Mouse (Mus musculus): ENCODE results near the gene Padi2. TPM values are rescaled to one million over a fixed set of nuclear protein-coding genes. Genes with fewer than 3 reads are reported as not detected.

Gene Padi2
- total and polyA plus RNA-seq, 2 experiments from 2014 or later, result 3.3 to 7.1 TPM

DNA sequence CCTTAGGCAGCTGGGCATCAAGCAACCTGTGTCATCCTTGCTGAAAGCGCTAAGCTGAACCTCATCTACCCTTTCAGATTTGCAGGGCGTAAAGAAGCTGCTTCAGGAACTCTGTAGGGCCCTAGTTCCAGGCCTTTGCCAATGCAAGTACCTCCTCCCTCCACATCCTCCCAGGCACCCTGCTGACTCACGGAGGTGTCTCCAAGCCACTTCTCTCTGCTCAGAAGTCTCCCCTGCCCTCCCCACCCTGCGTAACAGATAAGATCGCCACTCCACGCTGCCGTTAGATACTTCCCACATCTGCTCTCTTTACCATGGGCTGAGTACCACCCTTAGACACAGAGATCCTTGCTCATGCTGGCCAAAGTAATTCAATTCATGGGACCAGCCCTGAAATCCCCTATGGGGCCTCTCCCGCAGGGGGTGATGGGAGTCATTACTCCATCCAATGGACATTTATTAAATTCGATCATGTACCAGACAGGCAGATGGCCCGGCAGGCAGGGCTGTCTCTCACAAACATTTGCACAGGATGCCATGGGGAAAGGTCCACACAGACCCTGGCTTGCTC lies 24.8 kb downstream of the Padi2 start:
- H3K27me3 ChIP-seq (ENCODE audit: insufficient read depth, low read length), result no peaks in the 10 kb centered on the region
- no peak for TF ChIP-seq CTCF (IDR thresholded peaks at IDR 0.05)
- DNase-seq (ENCODE audit: low spot score) (no peak), ATAC-seq (ENCODE audit: low FRiP score) (no peak)
- no peaks in the 10 kb centered on the region for H3K36me3 ChIP-seq (ENCODE audit: insufficient read depth, low read length)
- no peaks in the 10 kb centered on the region for H3K4me1 ChIP-seq (ENCODE audit: insufficient read depth, low read length)
- H3K4me2 ChIP-seq (ENCODE audit: low read depth, low read length, poor library complexity, severe bottlenecking), result no peak overlapping the region
- H3K4me3 ChIP-seq (ENCODE audit: low read depth, low read length), result no peak overlapping the region
- H3K9ac ChIP-seq (replicated peaks; ENCODE audit: low read length, poor library complexity, severe bottlenecking), result no peak overlapping the region
- H3K9me3 ChIP-seq (ENCODE audit: low read length), result no peaks in the 10 kb centered on the region
- 61% methylated on average over 10 of the region's 10 CpGs for WGBS
- no peak overlapping the region for H3K27ac ChIP-seq (ENCODE audit: low read depth, low read length)

GRCm38 (mm10) chr4:140935643-140936042 lies 29.5 kb downstream of the Padi2 start:
- 65% methylated on average over 9 of the region's 9 CpGs for WGBS
- ATAC-seq (ENCODE audit: low FRiP score) (no peak), DNase-seq (ENCODE audit: low spot score) (no peak)
- no peaks in the 10 kb centered on the region for H3K27me3 ChIP-seq (ENCODE audit: insufficient read depth, low read length)
- no peak overlapping the region for H3K4me2 ChIP-seq (ENCODE audit: low read depth, low read length, poor library complexity, severe bottlenecking)
- H3K27ac ChIP-seq (ENCODE audit: low read depth, low read length), result no peak overlapping the region
- no peak for TF ChIP-seq CTCF (IDR thresholded peaks at IDR 0.05)
- H3K4me3 ChIP-seq (ENCODE audit: low read depth, low read length), result no peak overlapping the region
- H3K9me3 ChIP-seq (ENCODE audit: low read length), result no peaks in the 10 kb centered on the region
- H3K9ac ChIP-seq (replicated peaks; ENCODE audit: low read length, poor library complexity, severe bottlenecking), result no peak overlapping the region
- no peaks in the 10 kb centered on the region for H3K4me1 ChIP-seq (ENCODE audit: insufficient read depth, low read length)
- H3K36me3 ChIP-seq (ENCODE audit: insufficient read depth, low read length), result no peaks in the 10 kb centered on the region

DNA sequence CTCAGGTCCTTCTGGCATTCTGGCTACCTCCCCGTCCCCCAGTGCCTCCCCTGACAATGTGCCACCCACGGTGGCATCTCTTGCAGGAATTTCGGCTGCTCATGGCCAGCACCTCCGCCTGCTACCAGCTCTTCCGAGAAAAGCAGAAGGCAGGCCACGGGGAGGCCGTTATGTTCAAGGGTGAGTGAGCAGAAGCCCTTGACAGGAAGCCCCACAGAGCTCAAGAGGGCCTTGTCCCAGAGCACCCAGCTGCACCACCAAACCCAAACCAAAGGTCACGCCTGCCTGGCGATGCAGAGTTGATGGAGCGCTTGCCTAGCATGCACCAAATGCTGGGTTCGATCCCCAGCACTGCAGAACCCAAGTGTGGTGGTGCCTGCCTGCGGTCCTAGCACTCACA lies 38.2 kb downstream of the Padi2 start:
- Histone ChIP-seq H3K27me3 (ENCODE audit: insufficient read depth, low read length) (no peaks in the 10 kb centered on the region), H3K4me1 (ENCODE audit: insufficient read depth, low read length) (no peaks in the 10 kb centered on the region), H3K27ac (ENCODE audit: low read depth, low read length) (no peak overlapping the region), H3K36me3 (ENCODE audit: insufficient read depth, low read length) (no peaks in the 10 kb centered on the region), H3K4me3 (ENCODE audit: low read depth, low read length) (no peak overlapping the region), H3K4me2 (ENCODE audit: low read depth, low read length, poor library complexity, severe bottlenecking) (no peak overlapping the region), H3K9me3 (ENCODE audit: low read length) (no peaks in the 10 kb centered on the region), H3K9ac (replicated peaks; ENCODE audit: low read length, poor library complexity, severe bottlenecking) (no peak overlapping the region)
- TF ChIP-seq CTCF (IDR thresholded peaks at IDR 0.05), result no peak
- 91% methylated on average over 12 of the region's 12 CpGs for WGBS
- ATAC-seq (ENCODE audit: low FRiP score), result no peak
- DNase-seq (ENCODE audit: low spot score), result no peak

DNA sequence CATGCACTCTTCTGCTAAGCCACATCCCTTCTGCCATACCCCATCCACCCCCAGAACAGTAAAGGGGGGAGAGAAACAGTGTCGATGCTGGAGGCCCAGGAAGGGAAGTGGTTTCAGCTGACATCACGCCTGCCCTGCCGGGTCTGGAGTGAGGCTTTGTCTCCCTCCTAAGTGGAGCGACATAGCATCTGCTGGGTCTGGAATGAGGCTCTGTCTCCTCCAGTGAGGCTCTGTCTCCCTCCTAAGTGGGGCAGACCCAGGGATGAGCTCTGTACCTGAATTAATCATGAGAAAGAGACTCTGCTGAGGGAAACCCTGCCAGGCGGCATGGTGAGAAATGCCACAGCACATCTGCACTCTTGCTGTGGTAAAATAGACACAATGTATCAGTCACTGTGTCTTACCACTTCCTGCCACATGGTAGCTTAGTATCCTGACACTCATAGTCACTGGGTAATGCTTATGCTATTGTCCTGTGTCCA lies 38.9 kb downstream of the Padi2 start:
- H3K4me3 ChIP-seq (ENCODE audit: low read depth, low read length), result no peak overlapping the region
- 81% methylated on average over 5 of the region's 5 CpGs for WGBS
- ATAC-seq (ENCODE audit: low FRiP score) (no peak), DNase-seq (ENCODE audit: low spot score) (no peak)
- TF ChIP-seq CTCF (IDR thresholded peaks at IDR 0.05), result no peak
- no peaks in the 10 kb centered on the region for H3K36me3 ChIP-seq (ENCODE audit: insufficient read depth, low read length)
- H3K4me2 ChIP-seq (ENCODE audit: low read depth, low read length, poor library complexity, severe bottlenecking), result no peak overlapping the region
- H3K27me3 ChIP-seq (ENCODE audit: insufficient read depth, low read length), result no peaks in the 10 kb centered on the region
- H3K9ac ChIP-seq (replicated peaks; ENCODE audit: low read length, poor library complexity, severe bottlenecking), result no peak overlapping the region
- H3K27ac ChIP-seq (ENCODE audit: low read depth, low read length), result no peak overlapping the region
- H3K9me3 ChIP-seq (ENCODE audit: low read length), result no peaks in the 10 kb centered on the region
- no peaks in the 10 kb centered on the region for H3K4me1 ChIP-seq (ENCODE audit: insufficient read depth, low read length)

- Histone ChIP-seq H3K27me3 (ENCODE audit: insufficient read depth, low read length) (no peaks in the 10 kb centered on the region), H3K9ac (replicated peaks; ENCODE audit: low read length, poor library complexity, severe bottlenecking) (no peak overlapping the region), H3K4me2 (ENCODE audit: low read depth, low read length, poor library complexity, severe bottlenecking) (no peak overlapping the region), H3K4me3 (ENCODE audit: low read depth, low read length) (no peak overlapping the region), H3K27ac (ENCODE audit: low read depth, low read length) (no peak overlapping the region), H3K36me3 (ENCODE audit: insufficient read depth, low read length) (no peaks in the 10 kb centered on the region), H3K4me1 (ENCODE audit: insufficient read depth, low read length) (no peaks in the 10 kb centered on the region), H3K9me3 (ENCODE audit: low read length) (no peaks in the 10 kb centered on the region)
- no peak for ATAC-seq (ENCODE audit: low FRiP score)
- DNase-seq (ENCODE audit: low spot score), result no peak
- TF ChIP-seq CTCF (IDR thresholded peaks at IDR 0.05), result no peak
- WGBS, result 90% methylated on average over 4 of the region's 4 CpGs
Measured at GRCm38 (mm10) chr4:140945571-140945970, 39.4 kb downstream of the Padi2 start.

DNA sequence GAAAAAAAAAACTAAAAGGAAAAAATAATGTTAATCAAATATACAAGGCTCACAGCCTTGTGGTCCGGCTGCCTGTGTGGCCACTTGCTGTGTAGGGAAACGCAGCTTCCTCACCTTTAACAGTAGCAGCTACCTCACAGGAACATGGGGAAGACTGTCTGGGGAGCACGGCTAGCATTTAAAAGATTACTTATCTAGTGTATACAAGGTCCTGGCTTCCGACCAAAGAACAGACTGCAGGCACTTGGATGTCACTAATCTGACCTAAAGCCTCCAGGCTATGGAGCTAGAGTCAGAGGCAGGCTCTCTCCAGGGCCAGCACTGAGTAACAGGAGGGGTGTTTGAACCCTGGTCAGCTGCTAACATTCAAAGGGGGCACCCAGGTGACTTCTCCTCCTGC lies 39.9 kb downstream of the Padi2 start:
- Histone ChIP-seq H3K4me1 (ENCODE audit: insufficient read depth, low read length) (no peaks in the 10 kb centered on the region), H3K27me3 (ENCODE audit: insufficient read depth, low read length) (no peaks in the 10 kb centered on the region), H3K4me2 (ENCODE audit: low read depth, low read length, poor library complexity, severe bottlenecking) (no peak overlapping the region), H3K9me3 (ENCODE audit: low read length) (no peaks in the 10 kb centered on the region), H3K27ac (ENCODE audit: low read depth, low read length) (no peak overlapping the region), H3K4me3 (ENCODE audit: low read depth, low read length) (no peak overlapping the region), H3K36me3 (ENCODE audit: insufficient read depth, low read length) (no peaks in the 10 kb centered on the region), H3K9ac (replicated peaks; ENCODE audit: low read length, poor library complexity, severe bottlenecking) (no peak overlapping the region)
- no peak for TF ChIP-seq CTCF (IDR thresholded peaks at IDR 0.05)
- ATAC-seq (ENCODE audit: low FRiP score), result no peak
- WGBS, result 69% methylated on average over 4 of the region's 4 CpGs
- no peak for DNase-seq (ENCODE audit: low spot score)

Measured in midbrain, postnatal 0 days (tissue).